Mouse (Mus musculus): ENCODE results near the gene Cbx1.

GRCm38 (mm10) chr11:96758402-96758801 is 30.5 kb upstream of the Cbx1 start:
- TF ChIP-seq POLR2A (IDR thresholded peaks at IDR 0.05; ENCODE audit: insufficient read depth, low read depth, low read length), result no peak
- no peak for TF ChIP-seq EP300 (IDR thresholded peaks at IDR 0.05; ENCODE audit: insufficient read depth, low read depth, low read length)
- no peak for TF ChIP-seq CTCF (IDR thresholded peaks at IDR 0.05)
